Mouse (Mus musculus) gastrocnemius, adult 8-10 months (tissue): ENCODE measurements around the gene Olfr350. TPM values are rescaled to one million over a fixed set of nuclear protein-coding genes. Genes with fewer than 3 reads are reported as not detected.

Experiments used
- DNase-seq, 2 experiments: peaks; one replicate each; pipeline ENCODE4 v3.0.0; 2022; ENCODE audit warnings: low spot score in 2 of 2
- total RNA-seq, 4 experiments: library from RNA; stranded (reverse); gene quantifications; 2 replicates each; pipeline ENCODE4 v1.2.4; 2022

Olfr350 gene
- not detected for total RNA-seq

DNA sequence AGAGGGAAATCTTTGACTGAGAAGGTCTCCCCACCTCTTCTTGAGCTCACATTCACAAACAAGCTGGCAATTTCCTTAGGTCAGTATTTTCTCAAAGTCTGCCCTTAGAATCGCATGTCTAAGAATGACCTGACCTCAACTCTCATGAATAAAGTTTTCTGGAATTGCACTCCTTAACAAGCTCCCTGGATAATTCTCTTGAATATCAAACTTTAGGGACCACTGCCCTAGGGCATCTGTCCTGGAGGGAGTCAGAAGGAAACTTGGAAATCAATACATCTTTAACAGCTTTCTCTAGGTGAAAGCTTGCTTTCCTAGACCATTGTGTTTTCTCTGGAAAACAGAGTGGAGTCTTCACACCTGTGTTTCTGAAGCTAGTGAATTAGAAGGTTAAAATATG is at the start of gene Olfr350:
Olfr350 (plus strand) TSS at position 301 of the 400 bp plus-strand sequence.
- DNase-seq = no peak

DNA sequence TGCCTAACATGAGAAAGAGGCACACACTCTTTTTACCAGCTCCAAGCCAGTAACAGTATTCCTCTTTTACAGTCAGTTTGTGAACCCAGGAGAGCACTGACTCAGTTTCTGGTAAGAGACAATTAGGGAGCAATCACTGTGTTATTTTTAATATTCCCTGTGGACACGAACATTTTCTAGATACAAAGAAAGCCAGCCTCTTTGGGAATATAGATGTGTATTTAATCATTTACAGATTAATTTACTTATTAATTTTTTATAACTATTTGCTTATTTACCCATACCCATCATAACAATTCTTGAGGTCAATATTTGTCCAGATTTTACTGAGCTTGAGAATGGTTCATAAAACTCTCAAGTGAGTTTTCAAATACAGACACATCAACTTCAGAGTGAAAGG is 29.2 kb upstream of the Olfr350 start, which contains the start of gene Olfr3:
Olfr3 (minus strand) TSS at position 101 of the 400 bp plus-strand sequence.
- no peak for DNase-seq

DNA sequence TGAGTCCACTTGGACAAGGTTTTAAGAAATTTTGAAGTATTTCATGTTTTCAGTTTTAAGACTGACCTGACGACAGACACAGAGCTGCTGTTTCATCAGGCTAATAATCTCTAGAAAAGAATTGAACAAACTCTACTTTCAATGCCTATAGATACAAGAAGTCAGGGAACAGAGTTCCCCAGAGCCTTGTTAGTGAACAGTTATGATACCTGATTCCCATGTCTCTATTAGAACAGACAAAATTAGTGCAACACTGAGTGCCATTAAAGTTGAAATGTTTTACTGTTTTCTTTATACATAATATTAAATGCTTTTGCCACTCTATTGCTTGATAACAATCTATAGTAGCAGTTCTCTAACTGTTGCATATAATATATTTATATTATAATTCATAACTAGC is 16.4 kb downstream of the Olfr350 start, which contains the start of gene Olfr351:
Olfr351 (minus strand) TSS at position 101 of the 400 bp plus-strand sequence.
- DNase-seq = no peak

DNA sequence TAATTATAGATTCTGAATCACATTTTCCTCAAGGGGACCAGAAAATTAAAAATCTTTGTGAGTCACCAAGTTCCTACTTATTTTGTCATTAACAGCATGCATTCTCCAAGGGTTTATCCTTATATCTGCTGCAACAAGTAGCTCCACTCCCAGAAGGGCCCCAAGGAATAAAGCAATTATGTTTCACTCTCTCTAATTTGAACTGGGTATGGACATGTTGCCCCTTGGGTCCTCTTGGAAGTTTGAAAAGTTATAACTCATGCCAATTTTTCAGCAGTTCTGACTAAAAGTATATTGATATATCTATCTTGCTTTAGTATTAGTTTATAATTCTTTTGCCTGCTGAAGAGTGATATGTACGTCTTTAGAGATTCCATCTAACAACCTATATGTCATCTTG is 22.1 kb downstream of the Olfr350 start, which contains the start of gene Olfr352:
Olfr352 (plus strand) TSS at position 301 of the 400 bp plus-strand sequence.
- no peak for DNase-seq

DNA sequence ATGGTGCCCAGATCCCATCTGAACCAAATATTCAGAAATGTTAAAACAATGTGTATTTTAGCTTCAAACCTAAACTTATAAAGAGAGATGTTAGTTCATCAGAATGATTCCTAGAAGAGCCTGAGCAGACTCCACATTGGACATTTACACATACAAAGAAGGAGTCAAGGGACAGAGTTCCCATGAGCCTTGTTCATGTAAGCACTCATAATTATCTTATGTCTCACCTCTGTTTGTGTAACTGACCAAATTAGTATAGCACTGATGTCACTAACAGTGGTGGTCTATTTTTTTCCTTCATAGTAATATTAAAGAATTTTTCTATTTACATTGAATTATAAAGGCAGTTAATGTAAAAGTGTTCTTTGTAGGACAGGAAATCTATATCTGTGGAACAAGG is 46.7 kb downstream of the Olfr350 start, which contains the start of gene Olfr353:
Olfr353 (minus strand) TSS at position 101 of the 400 bp plus-strand sequence.
- no peak for DNase-seq

DNA sequence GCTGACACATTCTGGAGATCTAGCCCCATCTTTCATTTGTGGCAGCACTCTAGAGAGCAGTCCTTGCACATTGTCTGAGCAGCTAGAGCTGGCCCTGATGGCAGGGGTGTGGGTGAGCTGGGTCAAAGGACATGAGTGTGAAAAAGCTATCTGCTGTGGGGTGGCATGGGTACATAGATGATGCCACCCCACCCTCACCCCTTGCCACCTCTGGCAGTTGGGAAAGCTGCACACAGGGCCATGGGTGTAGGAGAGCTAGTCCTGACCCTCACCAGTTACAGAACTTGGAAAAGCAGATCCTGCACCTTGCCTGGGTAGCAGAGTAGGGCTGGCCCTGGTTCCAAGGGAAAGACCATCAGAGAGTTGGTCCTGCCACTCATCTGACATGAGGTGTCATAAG is 51.0 kb downstream of the Olfr350 start:
- no peak for DNase-seq

Other genes with a start within 250 kb of the Olfr350 start
- gene Olfr345, start 206.3 kb upstream of the Olfr350 start, total RNA-seq = not detected
- not detected for gene Olfr346, start 160.5 kb upstream of the Olfr350 start, total RNA-seq
- not detected for gene Olfr347, start 114.4 kb upstream of the Olfr350 start, total RNA-seq
- not detected for gene Olfr348, start 62.0 kb upstream of the Olfr350 start, total RNA-seq
- gene Olfr50, start 55.8 kb upstream of the Olfr350 start, total RNA-seq = not detected
- gene Olfr3, start 29.3 kb upstream of the Olfr350 start, total RNA-seq = not detected
- not detected for gene Olfr351, start 16.4 kb downstream of the Olfr350 start, total RNA-seq
- not detected for gene Olfr352, start 22.1 kb downstream of the Olfr350 start, total RNA-seq
- not detected for gene Olfr353, start 46.6 kb downstream of the Olfr350 start, total RNA-seq
- not detected for gene Olfr354, start 59.4 kb downstream of the Olfr350 start, total RNA-seq
- not detected for gene Olfr355, start 82.6 kb downstream of the Olfr350 start, total RNA-seq
- gene Olfr356, start 90.8 kb downstream of the Olfr350 start, total RNA-seq = not detected
- not detected for gene Olfr357, start 147.5 kb downstream of the Olfr350 start, total RNA-seq
- gene Olfr358, start 163.0 kb downstream of the Olfr350 start, total RNA-seq = not detected
- not detected for gene Olfr360, start 219.4 kb downstream of the Olfr350 start, total RNA-seq
- gene Olfr361, start 243.0 kb downstream of the Olfr350 start, total RNA-seq = not detected